Mouse (Mus musculus) forebrain, postnatal 0 days (tissue): ENCODE data around the gene Tmem206. TPM values are rescaled to one million over a fixed set of nuclear protein-coding genes. Genes with fewer than 3 reads are reported as not detected.

Experiments
- ATAC-seq: fragments of 200-750 bp; cut with Nextera tagmentation; 2 replicates; pipeline ENCODE4 v1.8.0; 2017; ENCODE audit warnings: mild to moderate bottlenecking, moderate library complexity
- DNase-seq: peaks from one replicate; pipeline ENCODE4 v3.0.0-alpha.2; 2015
- H3K27ac ChIP-seq: fragments of 300-500 bp; sonication (generic); 2 replicates; pipeline ENCODE4 v1.5.1; 2014; ENCODE audit warnings: low read depth, mild to moderate bottlenecking, antibody characterized with exemption, low read length, moderate library complexity, mixed read lengths
- H3K27me3 ChIP-seq: fragments of 300-500 bp; sonication (generic); 2 replicates; pipeline ENCODE4 v1.6.1; 2014; ENCODE audit warnings: mild to moderate bottlenecking, low read length, mixed read lengths; ENCODE audit not compliant: insufficient read depth
- H3K36me3 ChIP-seq: fragments of 300-500 bp; sonication (generic); 2 replicates; pipeline ENCODE4 v1.6.1; 2014; ENCODE audit warnings: mild to moderate bottlenecking, moderate library complexity; ENCODE audit not compliant: insufficient read depth
- H3K4me1 ChIP-seq: fragments of 300-500 bp; sonication (generic); 2 replicates; pipeline ENCODE4 v1.6.1; 2014; ENCODE audit warnings: antibody characterized with exemption; ENCODE audit not compliant: insufficient read depth
- H3K4me2 ChIP-seq: fragments of 300-500 bp; sonication (generic); 2 replicates; pipeline ENCODE4 v1.6.1; 2014; ENCODE audit warnings: low read depth, mild to moderate bottlenecking, moderate library complexity
- H3K4me3 ChIP-seq: fragments of 300-500 bp; sonication (generic); 2 replicates; pipeline ENCODE4 v1.5.1; 2014; ENCODE audit warnings: low read depth, low read length, mixed read lengths
- H3K9ac ChIP-seq: fragments of 300-500 bp; sonication (generic); 2 replicates; pipeline ENCODE4 v1.6.1; 2014; ENCODE audit warnings: mild to moderate bottlenecking
- H3K9me3 ChIP-seq: fragments of 300-500 bp; sonication (generic); 2 replicates; pipeline ENCODE4 v1.6.1; 2016; ENCODE audit warnings: low read length
- CTCF ChIP-seq: sonication (generic); IDR thresholded peaks from 2 replicates; pipeline ENCODE4 v1.5.1; 2016; ENCODE audit warnings: antibody characterized with exemption, control low read depth, low read depth
- WGBS: fragments of 180-500 bp; shearing (Covaris S2); extraction: QIAGEN DNeasy Blood & Tissue Kit; methylation state at CpG from one replicate; pipeline ENCODE4 v1.1.7; 2014; 5-methylcytosine and 5-hydroxymethylcytosine counted together
- polyA plus RNA-seq: library from polyadenylated mRNA; unstranded; fragments of >200 nt; fragmentation: Nextera tagmentation; extraction: Ambion mirVana; gene quantifications from 2 replicates; pipeline ENCODE4 v1.2.1, GENCODE M21; 2015
- total RNA-seq: library from RNA; depleted of rRNA; stranded (reverse); fragments of >200 nt; gene quantifications from 2 replicates; pipeline ENCODE4 v1.2.3, GENCODE M21; 2014

Gene Tmem206
- total and polyA plus RNA-seq, 2 experiments from 2014 or later: 28.3 to 30.8 TPM

DNA sequence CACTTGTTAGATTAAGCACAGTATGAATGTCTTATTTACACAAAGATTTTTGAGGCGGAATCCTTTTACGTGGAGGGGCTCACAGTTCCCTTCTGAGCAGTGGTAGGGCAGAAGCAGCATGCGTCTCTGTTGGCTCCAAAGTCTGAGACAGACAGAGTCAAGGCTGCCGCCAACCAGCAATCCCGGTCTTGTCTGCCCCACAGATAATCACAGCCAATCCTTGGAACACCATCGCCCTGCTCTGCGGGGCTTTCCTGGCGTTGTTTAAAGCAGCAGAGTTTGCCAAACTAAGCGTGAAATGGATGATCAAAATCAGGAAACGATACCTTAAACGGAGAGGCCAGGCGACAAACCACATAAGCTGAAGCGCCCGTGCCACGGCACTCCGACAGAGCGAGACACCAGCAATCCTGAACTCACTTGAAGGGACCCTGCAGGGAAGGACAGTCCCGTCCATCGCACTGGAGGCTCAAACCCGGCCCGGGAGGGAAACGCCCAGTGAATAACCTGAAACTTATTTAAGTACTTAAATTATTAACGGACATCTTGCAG is 23.9 kb downstream of the Tmem206 start:
- H3K4me2 ChIP-seq: no peak overlapping the region
- no peak for ATAC-seq
- no peaks in the 10 kb centered on the region for H3K9me3 ChIP-seq
- H3K4me3 ChIP-seq: no peak overlapping the region
- DNase-seq: no peak
- peaks cover 67% of the 10 kb centered on the region for H3K36me3 ChIP-seq
- TF ChIP-seq CTCF: no peak
- no peak overlapping the region for H3K9ac ChIP-seq
- H3K27me3 ChIP-seq: no peaks in the 10 kb centered on the region
- no peaks in the 10 kb centered on the region for H3K4me1 ChIP-seq
- 80% methylated on average over 23 of the region's 23 CpGs for WGBS
- H3K27ac ChIP-seq: no peak overlapping the region

DNA sequence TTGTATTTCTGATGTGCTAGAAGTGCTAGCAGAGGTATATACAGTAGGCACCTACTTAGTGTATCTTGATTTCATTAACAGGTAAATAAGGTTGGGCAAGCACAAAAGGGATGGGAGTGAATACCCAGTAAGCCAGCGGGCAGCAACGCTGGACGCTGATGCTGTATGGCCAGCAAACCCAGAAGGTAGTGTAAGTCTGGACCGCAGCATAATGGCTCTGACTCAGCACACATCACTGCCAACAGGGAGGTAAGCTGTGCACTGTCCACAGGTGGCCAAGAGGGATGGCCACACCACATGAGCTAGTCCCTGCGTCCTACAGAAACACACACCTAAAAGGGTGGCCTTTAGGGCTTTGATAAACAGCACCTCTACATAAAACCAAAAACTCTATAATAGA is 24.6 kb downstream of the Tmem206 start:
- Histone ChIP-seq H3K9me3 (no peaks in the 10 kb centered on the region), H3K4me3 (no peak overlapping the region), H3K36me3 (peaks cover 64% of the 10 kb centered on the region), H3K4me2 (no peak overlapping the region), H3K27me3 (no peaks in the 10 kb centered on the region), H3K4me1 (no peaks in the 10 kb centered on the region), H3K27ac (no peak overlapping the region), H3K9ac (no peak overlapping the region)
- 96% methylated on average over 5 of the region's 5 CpGs for WGBS
- TF ChIP-seq CTCF: no peak
- ATAC-seq (no peak), DNase-seq (no peak)

DNA sequence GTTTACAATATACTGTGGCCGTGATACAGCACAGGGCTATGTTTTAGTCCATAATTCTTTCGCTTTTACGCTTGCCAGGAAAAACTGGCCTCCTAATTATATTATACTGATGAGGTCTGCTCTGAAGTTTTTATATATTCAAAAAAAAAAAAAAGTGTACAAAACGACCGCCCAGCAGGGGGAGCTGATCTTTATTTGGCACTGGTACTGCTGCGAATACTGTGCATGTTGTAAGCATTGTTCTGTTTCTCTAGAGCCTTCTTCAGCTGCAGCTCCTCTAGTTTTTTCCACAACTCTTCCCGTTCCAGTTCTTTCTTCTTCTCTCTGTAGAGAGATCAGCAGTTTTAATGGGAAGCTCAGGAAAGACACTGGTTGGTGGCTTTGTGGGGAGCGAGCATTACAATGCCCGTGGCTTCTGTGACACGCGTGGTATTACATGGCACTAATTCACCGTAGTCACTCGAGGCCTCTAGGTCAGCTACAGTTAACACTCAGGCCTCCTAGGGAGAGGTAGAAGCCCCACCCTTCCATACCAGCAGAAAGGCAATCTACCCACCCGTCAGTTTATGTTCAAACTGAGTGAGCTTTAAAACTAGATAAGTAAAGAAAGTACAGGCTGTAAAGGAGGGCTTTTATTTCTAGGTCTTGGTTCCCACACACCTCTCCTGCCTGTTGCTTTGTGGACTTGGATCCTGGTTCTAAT is 27.2 kb downstream of the Tmem206 start:
- no peak overlapping the region for H3K4me3 ChIP-seq
- no peak overlapping the region for H3K9ac ChIP-seq
- H3K4me2 ChIP-seq: no peak overlapping the region
- peak; percentile 82 for DNase-seq
- WGBS: 57% methylated on average over 14 of the region's 14 CpGs
- no peaks in the 10 kb centered on the region for H3K27me3 ChIP-seq
- H3K4me1 ChIP-seq: no peaks in the 10 kb centered on the region
- peak; percentile 63 for TF ChIP-seq CTCF
- H3K9me3 ChIP-seq: no peaks in the 10 kb centered on the region
- peaks cover 62% of the 10 kb centered on the region for H3K36me3 ChIP-seq
- ATAC-seq: no peak; the same call in 1 of the 2 replicates
- H3K27ac ChIP-seq: 0 out of 2 replicates have a peak overlapping the region, but pooled peaks have one; percentile 5

DNA sequence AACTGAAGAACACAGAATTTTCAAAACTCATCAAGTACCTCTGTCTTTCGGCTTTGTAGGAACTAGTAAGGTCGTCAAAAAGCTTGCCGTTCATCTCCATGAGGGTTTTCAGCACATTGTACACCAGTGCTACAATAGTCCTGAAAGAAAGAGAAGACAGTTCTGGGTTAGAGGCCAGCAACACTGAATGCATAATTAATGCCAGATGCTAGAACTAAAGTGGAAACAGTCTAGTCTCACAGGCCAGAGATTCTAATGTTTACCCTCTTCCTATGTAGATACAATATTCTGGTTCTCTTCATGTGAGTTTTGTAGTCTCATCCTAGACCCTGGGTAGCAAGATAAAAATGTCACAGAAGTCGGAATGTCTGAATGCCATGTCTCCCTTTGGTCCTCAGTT is 28.1 kb downstream of the Tmem206 start:
- Histone ChIP-seq H3K4me3 (no peak overlapping the region), H3K27me3 (no peaks in the 10 kb centered on the region), H3K27ac (no peak overlapping the region), H3K36me3 (peaks cover 58% of the 10 kb centered on the region), H3K9me3 (no peaks in the 10 kb centered on the region), H3K4me2 (no peak overlapping the region), H3K9ac (no peak overlapping the region), H3K4me1 (no peaks in the 10 kb centered on the region)
- DNase-seq (no peak), ATAC-seq (no peak)
- TF ChIP-seq CTCF: no peak
- whole genome bisulfite sequencing: 63% methylated on average over 4 of the region's 4 CpGs

DNA sequence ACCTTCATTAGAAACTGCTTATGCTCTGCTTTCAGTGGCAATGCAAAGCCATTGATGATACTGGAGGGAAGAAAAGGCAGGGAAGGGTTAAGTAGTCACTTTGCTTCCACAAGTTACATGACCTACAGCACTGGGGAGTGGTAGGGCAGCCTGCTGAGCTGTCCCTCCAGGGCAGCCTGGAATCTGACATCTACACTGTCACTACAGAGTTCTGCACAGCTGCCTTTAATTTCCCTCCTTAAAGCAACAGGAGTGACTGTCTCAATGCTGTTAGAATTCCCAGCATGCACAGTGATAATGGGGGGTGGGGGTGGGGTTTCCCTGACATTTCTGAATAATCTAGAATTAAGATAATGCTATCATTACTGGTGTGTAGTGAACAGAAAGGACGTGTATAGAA is 31.2 kb downstream of the Tmem206 start:
- Histone ChIP-seq H3K27ac (no peak overlapping the region), H3K27me3 (no peaks in the 10 kb centered on the region), H3K9ac (no peak overlapping the region), H3K4me3 (no peak overlapping the region), H3K9me3 (no peaks in the 10 kb centered on the region), H3K4me1 (no peaks in the 10 kb centered on the region), H3K36me3 (peaks cover 34% of the 10 kb centered on the region), H3K4me2 (no peak overlapping the region)
- WGBS: 74% methylated on average over 1 of the region's 1 CpGs
- no peak for TF ChIP-seq CTCF
- no peak for DNase-seq
- no peak for ATAC-seq

DNA sequence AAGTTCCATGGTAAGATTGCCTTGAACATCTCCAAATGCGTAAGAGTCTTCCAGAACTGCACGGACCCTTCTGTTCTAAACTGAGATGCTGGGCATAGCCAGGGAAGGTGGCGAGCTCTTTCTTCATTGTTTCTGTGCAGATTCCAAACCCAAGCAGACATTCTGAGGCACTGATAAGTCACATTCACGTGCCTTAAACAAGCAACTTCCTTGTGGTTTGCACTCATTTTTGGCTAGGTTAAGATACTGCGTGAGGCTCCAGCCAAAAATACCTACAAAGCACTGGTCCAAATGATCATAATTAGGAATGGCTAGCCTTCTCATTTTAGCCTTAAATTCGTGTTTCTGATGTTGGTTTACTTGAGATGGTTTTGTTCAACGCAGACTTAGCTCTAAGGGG is 33.8 kb downstream of the Tmem206 start:
- no peaks in the 10 kb centered on the region for H3K27me3 ChIP-seq
- TF ChIP-seq CTCF: no peak
- no peak overlapping the region for H3K4me2 ChIP-seq
- peaks cover 29% of the 10 kb centered on the region for H3K36me3 ChIP-seq
- no peak overlapping the region for H3K4me3 ChIP-seq
- H3K27ac ChIP-seq: no peak overlapping the region
- WGBS: 88% methylated on average over 7 of the region's 7 CpGs
- DNase-seq: no peak
- no peak overlapping the region for H3K9ac ChIP-seq
- ATAC-seq: no peak
- H3K4me1 ChIP-seq: no peaks in the 10 kb centered on the region
- H3K9me3 ChIP-seq: no peaks in the 10 kb centered on the region

DNA sequence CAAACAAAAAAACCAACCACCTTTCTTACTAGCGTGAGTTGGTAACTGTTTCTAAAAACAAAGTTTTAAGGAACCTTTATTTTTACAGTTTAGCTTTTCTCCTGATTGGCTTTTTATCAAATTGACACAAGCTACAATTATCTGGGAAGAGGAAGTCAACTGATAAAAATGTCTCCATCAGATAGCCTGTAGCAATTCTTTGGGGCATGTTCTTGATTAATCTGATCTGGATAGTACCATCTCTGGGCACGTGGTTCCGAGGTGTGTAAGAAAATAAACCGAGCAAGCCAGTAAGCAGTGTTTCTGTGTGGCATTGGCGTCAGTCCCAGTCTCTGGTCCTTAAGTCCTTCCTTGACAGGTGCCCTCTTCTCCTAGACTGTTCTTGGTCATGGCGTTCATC is 36.7 kb downstream of the Tmem206 start:
- Histone ChIP-seq H3K36me3 (peaks cover 7% of the 10 kb centered on the region; the same call in 1 of the 2 replicates), H3K9ac (no peak overlapping the region), H3K27me3 (no peaks in the 10 kb centered on the region), H3K9me3 (no peaks in the 10 kb centered on the region), H3K4me2 (no peak overlapping the region), H3K4me1 (no peaks in the 10 kb centered on the region), H3K27ac (no peak overlapping the region), H3K4me3 (no peak overlapping the region)
- no peak for ATAC-seq
- 91% methylated on average over 6 of the region's 6 CpGs for WGBS
- no peak for TF ChIP-seq CTCF
- no peak for DNase-seq
